ENCODE assay signal across 10 mouse cellular contexts in the genomic region with DNA sequence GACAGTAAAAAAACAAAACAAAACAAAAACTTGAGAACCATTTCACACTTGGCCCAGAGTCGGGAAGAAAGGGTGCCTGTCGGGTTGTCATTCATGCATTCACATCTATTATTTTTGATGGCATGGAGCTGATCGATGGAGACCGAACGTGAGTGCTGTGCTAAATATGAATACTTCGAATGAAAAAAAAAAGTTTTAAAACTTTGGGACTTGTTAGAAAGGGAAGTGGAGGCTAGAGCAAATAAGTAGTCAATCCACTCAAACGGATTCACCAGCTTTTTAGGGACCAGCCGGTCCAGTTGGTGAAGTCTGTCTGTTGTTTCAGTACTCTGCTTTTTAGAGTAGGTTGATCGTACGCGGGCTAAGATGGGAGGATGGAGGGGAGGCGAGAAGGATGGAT. TPM values are rescaled to one million over a fixed set of nuclear protein-coding genes. Genes with fewer than 3 reads are reported as not detected.
A peak's percentile ranks its signal among the peaks of the same experiment; 100 is the strongest.
DNase-seq lines count a peak whose midpoint lies in the region; ATAC-seq and TF ChIP-seq lines count a peak whose summit lies in the region.
"Had no signal": no experiment of that assay in that cellular context is flagged by ENCODE, and none has a peak within 500 bp of the region (broad histone marks: within the 10 kb centered on the region; RNA-seq: fewer than 3 reads in every experiment).

No protein-coding gene starts in this region.

- TF ChIP-seq CTCF in ES-Bruce4 (IDR thresholded peaks at IDR 0.05; ENCODE audit: low read depth, low read length) = no peak

- no peak overlapping the region for H3K9ac ChIP-seq in heart, embryonic 11.5 days (ENCODE audit: low read depth, low read length)
- H3K9ac ChIP-seq in ES-Bruce4 (ENCODE audit: low read depth, poor library complexity, severe bottlenecking) = no peak overlapping the region
- H3K9ac ChIP-seq in forebrain, embryonic 16.5 days (replicated peaks; ENCODE audit: low read depth, low read length) = no peak overlapping the region
- H3K9ac ChIP-seq in liver, embryonic 15.5 days = no peak overlapping the region

- H3K36me3 ChIP-seq in heart, embryonic 11.5 days (ENCODE audit: control insufficient read depth, insufficient read depth, low read length) = no peaks in the 10 kb centered on the region
- H3K36me3 ChIP-seq in ES-Bruce4 (ENCODE audit: control insufficient read depth, insufficient read depth, low read length, poor library complexity, severe bottlenecking) = no peaks in the 10 kb centered on the region
- H3K36me3 ChIP-seq in forebrain, embryonic 16.5 days (ENCODE audit: control insufficient read depth, insufficient read depth) = no peaks in the 10 kb centered on the region
- no peaks in the 10 kb centered on the region for H3K36me3 ChIP-seq in liver, embryonic 15.5 days (replicated peaks)

- H3K27ac ChIP-seq in heart, embryonic 11.5 days (ENCODE audit: low read depth, low read length) = no peak overlapping the region
- no peak overlapping the region for H3K27ac ChIP-seq in ES-Bruce4 (ENCODE audit: insufficient read depth, low read length)
- H3K27ac ChIP-seq in forebrain, embryonic 16.5 days (ENCODE audit: low read length) = no peak overlapping the region
- H3K27ac ChIP-seq in liver, embryonic 15.5 days (replicated peaks) = no peak overlapping the region

- ATAC-seq in heart, embryonic 11.5 days (replicated peaks; ENCODE audit: insufficient number of reproducible peaks, low FRiP score, low TSS enrichment) = no peak
- no peak for ATAC-seq in forebrain, embryonic 16.5 days
- ATAC-seq in liver, embryonic 15.5 days (ENCODE audit: insufficient read depth) = no peak

- H3K4me1 ChIP-seq in heart, embryonic 11.5 days (ENCODE audit: control insufficient read depth, insufficient read depth, low read length) = peaks cover 3% of the 10 kb centered on the region; the same call in 1 of the 2 replicates
- H3K4me1 ChIP-seq in ES-Bruce4 (ENCODE audit: control insufficient read depth, insufficient read depth, low read length) = no peaks in the 10 kb centered on the region
- H3K4me1 ChIP-seq in forebrain, embryonic 16.5 days (replicated peaks; ENCODE audit: control insufficient read depth, insufficient read depth, low read length) = peaks cover 12% of the 10 kb centered on the region
- H3K4me1 ChIP-seq in liver, embryonic 15.5 days (replicated peaks) = peaks cover 5% of the 10 kb centered on the region

- no peak for DNase-seq in heart, adult 8-10 months (ENCODE audit: low spot score)
- DNase-seq in thymus, postnatal 25 days = no peak
- DNase-seq in testis, postnatal 10 days (ENCODE audit: low spot score) = no peak
- DNase-seq in left cerebral cortex, adult 11 months (ENCODE audit: low spot score) = no peak

- 1% methylated on average over 12 of the region's 12 CpGs for WGBS in heart, embryonic 11.5 days (ENCODE audit: insufficient replicate concordance)
- 2% methylated on average over 12 of the region's 12 CpGs for whole genome bisulfite sequencing in forebrain, embryonic 16.5 days
- WGBS in liver, embryonic 15.5 days (ENCODE audit: insufficient replicate concordance) = 1% methylated on average over 12 of the region's 12 CpGs

- TF ChIP-seq EP300 in ES-Bruce4 (IDR thresholded peaks at IDR 0.05; ENCODE audit: insufficient read depth, low read depth, low read length) = no peak

- H3K4me2 ChIP-seq in heart, embryonic 11.5 days = peak overlapping the region; percentile 93
- H3K4me2 ChIP-seq in forebrain, embryonic 16.5 days (ENCODE audit: low read length) = peak overlapping the region; percentile 86
- peak overlapping the region; percentile 50; the same call in 1 of the 2 replicates for H3K4me2 ChIP-seq in liver, embryonic 15.5 days

- no peaks in the 10 kb centered on the region for H3K9me3 ChIP-seq in heart, embryonic 11.5 days (replicated peaks; ENCODE audit: control insufficient read depth, low read length)
- H3K9me3 ChIP-seq in ES-Bruce4 (replicated peaks; ENCODE audit: control insufficient read depth, insufficient read depth, low read length, poor library complexity, severe bottlenecking) = no peaks in the 10 kb centered on the region
- H3K9me3 ChIP-seq in forebrain, embryonic 16.5 days (ENCODE audit: control insufficient read depth, low read length) = no peaks in the 10 kb centered on the region
- no peaks in the 10 kb centered on the region for H3K9me3 ChIP-seq in liver, embryonic 15.5 days (replicated peaks)

- H3K4me3 ChIP-seq in heart, embryonic 11.5 days (ENCODE audit: low read depth, low read length) = peak overlapping the region; percentile 54
- peak overlapping the region; percentile 56 for H3K4me3 ChIP-seq in ES-Bruce4 (ENCODE audit: low read depth, low read length)
- H3K4me3 ChIP-seq in forebrain, embryonic 16.5 days (replicated peaks; ENCODE audit: low read length) = peak overlapping the region; percentile 48
- no peak overlapping the region for H3K4me3 ChIP-seq in liver, embryonic 15.5 days (replicated peaks)

- H3K27me3 ChIP-seq in heart, embryonic 11.5 days (ENCODE audit: control insufficient read depth, insufficient read depth, low read length) = peaks cover 73% of the 10 kb centered on the region
- peaks cover 16% of the 10 kb centered on the region for H3K27me3 ChIP-seq in ES-Bruce4 (ENCODE audit: control insufficient read depth, insufficient read depth, low read length, poor library complexity, severe bottlenecking)
- peaks cover 53% of the 10 kb centered on the region for H3K27me3 ChIP-seq in forebrain, embryonic 16.5 days (replicated peaks; ENCODE audit: control insufficient read depth, insufficient read depth, low read length)
- peaks cover 93% of the 10 kb centered on the region for H3K27me3 ChIP-seq in liver, embryonic 15.5 days

- no peak for TF ChIP-seq POLR2A in ES-Bruce4 (IDR thresholded peaks at IDR 0.05; ENCODE audit: insufficient read depth, low read length)

RNA-seq across cellular contexts. Expression of a gene that starts 0.5 kb away (rescaled TPM):
- not detected in 2 replicates for polyA plus RNA-seq in heart, embryonic 11.5 days (2014; fragmentation: Nextera tagmentation; extraction: Ambion mirVana)
- not detected for total RNA-seq in heart, adult 8-10 months (2022)
- 6.3 and 7.0 TPM in 2 replicates for polyA plus RNA-seq in ES-Bruce4 (2011; ENCODE audit: insufficient read depth, insufficient read length, low read depth, missing spikeins)
- polyA plus RNA-seq in forebrain, embryonic 16.5 days (2015; fragmentation: Nextera tagmentation; extraction: Ambion mirVana) = not detected in 2 replicates
- not detected in 2 replicates for polyA plus RNA-seq in liver, embryonic 15.5 days (2015; fragmentation: Nextera tagmentation; extraction: Ambion mirVana)
- total RNA-seq: gastrocnemius, postnatal 4 days had no signal
- polyA plus RNA-seq: C2C12 had no signal

RNA-seq across cellular contexts. Expression of a gene that starts 37.1 kb away (rescaled TPM):
- not detected in 2 replicates for polyA plus RNA-seq in heart, embryonic 11.5 days (2014; fragmentation: Nextera tagmentation; extraction: Ambion mirVana)
- total RNA-seq in heart, adult 8-10 months (2022) = not detected
- not detected in 2 replicates for polyA plus RNA-seq in ES-Bruce4 (2011; ENCODE audit: insufficient read depth, insufficient read length, low read depth, missing spikeins)
- not detected in 2 replicates for polyA plus RNA-seq in forebrain, embryonic 16.5 days (2015; fragmentation: Nextera tagmentation; extraction: Ambion mirVana)
- not detected in 2 replicates for polyA plus RNA-seq in liver, embryonic 15.5 days (2015; fragmentation: Nextera tagmentation; extraction: Ambion mirVana)
- total RNA-seq: gastrocnemius, postnatal 4 days had no signal
- polyA plus RNA-seq: C2C12 had no signal
